Mouse (Mus musculus) lung, postnatal 0 days (tissue): ENCODE data around the gene Hexim1. TPM values are rescaled to one million over a fixed set of nuclear protein-coding genes. Genes with fewer than 3 reads are reported as not detected.

ENCODE experiments used
- ATAC-seq: fragments of 200-750 bp; cut with Nextera tagmentation; 2 replicates; pipeline ENCODE4 v1.8.0; 2017; ENCODE audit warnings: moderate library complexity
- DNase-seq: peaks from one replicate; pipeline ENCODE4 v3.0.0-alpha.2; 2016; ENCODE audit warnings: low spot score
- H3K27ac ChIP-seq: fragments of 300-500 bp; sonication (generic); 2 replicates; pipeline ENCODE4 v1.5.1; 2014; ENCODE audit warnings: antibody characterized with exemption, mild to moderate bottlenecking, low read length, mixed read lengths
- H3K27me3 ChIP-seq: fragments of 300-500 bp; sonication (generic); replicated peaks from 2 replicates; pipeline ENCODE4 v1.6.1; 2014; ENCODE audit warnings: low read length, mixed read lengths; ENCODE audit not compliant: insufficient read depth
- H3K36me3 ChIP-seq: fragments of 300-500 bp; sonication (generic); 2 replicates; pipeline ENCODE4 v1.6.1; 2014; ENCODE audit warnings: low read length, mixed read lengths; ENCODE audit not compliant: insufficient read depth
- H3K4me1 ChIP-seq: fragments of 300-500 bp; sonication (generic); 2 replicates; pipeline ENCODE4 v1.6.1; 2014; ENCODE audit warnings: antibody characterized with exemption, low read depth, low read length, mixed read lengths; ENCODE audit not compliant: insufficient read depth
- H3K4me2 ChIP-seq: fragments of 300-500 bp; sonication (generic); replicated peaks from 2 replicates; pipeline ENCODE4 v1.6.1; 2014; ENCODE audit warnings: low read depth, mild to moderate bottlenecking, low read length, moderate library complexity, mixed read lengths
- H3K4me3 ChIP-seq: fragments of 300-500 bp; sonication (generic); 2 replicates; pipeline ENCODE4 v1.5.1; 2014; ENCODE audit warnings: low read depth, low read length
- H3K9ac ChIP-seq: fragments of 300-500 bp; sonication (generic); replicated peaks from 2 replicates; pipeline ENCODE4 v1.6.1; 2014; ENCODE audit warnings: low read depth, mild to moderate bottlenecking
- H3K9me3 ChIP-seq: fragments of 300-500 bp; sonication (generic); 2 replicates; pipeline ENCODE4 v1.6.1; 2016; ENCODE audit warnings: low read length, mixed read lengths
- CTCF ChIP-seq: IDR thresholded peaks from 2 replicates; pipeline ENCODE4 v1.5.1; 2016; ENCODE audit warnings: antibody characterized with exemption, mild to moderate bottlenecking
- EP300 ChIP-seq: IDR thresholded peaks from 2 replicates; pipeline ENCODE4 v1.6.1; 2016; ENCODE audit warnings: antibody characterized with exemption, mild to moderate bottlenecking, control low read depth
- WGBS: fragments of 180-500 bp; shearing (Covaris S2); extraction: QIAGEN DNeasy Blood & Tissue Kit; methylation state at CpG from one replicate; pipeline ENCODE4 v1.1.7; 2014; 5-methylcytosine and 5-hydroxymethylcytosine counted together
- polyA plus RNA-seq: library from polyadenylated mRNA; unstranded; fragments of >200 nt; fragmentation: Nextera tagmentation; extraction: Ambion mirVana; gene quantifications from 2 replicates; pipeline ENCODE4 v1.2.1, GENCODE M21; 2015

The Hexim1 gene
- polyA plus RNA-seq, 1 experiment from 2014 or later: 6.5 TPM

- no peaks in the 10 kb centered on the region for H3K4me1 ChIP-seq
- WGBS: 65% methylated on average over 11 of the region's 11 CpGs
- H3K27me3 ChIP-seq: 0 out of 2 replicates have a peak, but pooled peaks cover 5% of the 10 kb centered on the region
Observed at GRCm38 (mm10) chr11:103078131-103078530, 37.9 kb upstream of the Hexim1 start.

DNA sequence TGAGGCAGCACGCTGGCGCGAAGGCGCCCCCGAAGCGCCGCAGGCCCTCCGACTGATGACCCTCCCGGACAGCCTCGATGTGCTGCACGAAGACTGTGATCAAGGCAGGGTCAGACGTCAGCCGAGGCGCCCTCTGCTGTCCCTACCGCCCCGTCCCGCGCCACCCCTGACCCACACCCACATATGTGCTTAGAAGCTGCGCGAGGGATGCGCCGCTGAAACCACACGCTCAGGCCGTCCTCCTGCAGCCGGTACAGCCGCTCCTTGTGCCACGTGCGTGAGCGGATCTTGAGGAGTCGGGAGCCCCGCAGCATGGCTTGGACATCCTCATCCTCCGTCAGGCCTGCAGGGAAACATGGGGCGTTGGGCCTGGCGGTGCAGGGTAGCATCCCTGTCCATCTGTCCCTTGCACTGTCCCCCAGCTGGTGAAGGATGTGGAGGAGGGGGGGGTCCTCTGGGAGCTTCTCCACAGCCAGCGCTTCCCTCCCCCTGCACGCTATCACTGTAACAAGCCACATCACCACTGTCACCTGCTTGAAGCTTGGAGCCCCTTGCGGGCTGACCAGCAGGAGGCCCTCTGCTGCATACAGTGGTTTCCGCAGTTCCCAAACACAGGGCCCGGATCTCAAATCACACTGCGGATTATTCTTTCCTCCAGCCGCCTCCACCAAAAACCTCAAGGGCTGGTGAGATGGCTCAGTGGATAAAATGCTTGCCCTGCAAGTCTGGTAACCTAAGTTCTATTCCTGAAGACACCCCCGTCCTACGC, 35.5 kb upstream of the Hexim1 start:
- Histone ChIP-seq H3K27me3 (0 out of 2 replicates have a peak, but pooled peaks cover 5% of the 10 kb centered on the region), H3K4me3 (peak overlapping the region; percentile 21; the same call in 1 of the 2 replicates), H3K4me1 (no peaks in the 10 kb centered on the region), H3K9ac (no peak overlapping the region), H3K4me2 (peak overlapping the region; percentile 32), H3K27ac (no peak overlapping the region), H3K9me3 (no peaks in the 10 kb centered on the region), H3K36me3 (no peaks in the 10 kb centered on the region)
- DNase-seq (no peak), ATAC-seq (peak; percentile 59)
- 8% methylated on average over 43 of the region's 43 CpGs for WGBS
- TF ChIP-seq EP300 (no peak), CTCF (peak; percentile 55)

More at GRCm38 (mm10) chr11:103078131-103078530, 37.9 kb upstream of the Hexim1 start:
- no peak overlapping the region for H3K9ac ChIP-seq
- no peak overlapping the region for H3K4me2 ChIP-seq
- no peaks in the 10 kb centered on the region for H3K36me3 ChIP-seq
- ATAC-seq: no peak
- no peaks in the 10 kb centered on the region for H3K9me3 ChIP-seq
- no peak overlapping the region for H3K27ac ChIP-seq
- no peak overlapping the region for H3K4me3 ChIP-seq
- DNase-seq: no peak
- no peak for TF ChIP-seq EP300
- no peak for TF ChIP-seq CTCF

GRCm38 (mm10) chr11:103081631-103082030, 34.4 kb upstream of the Hexim1 start:
- 53% methylated on average over 6 of the region's 6 CpGs for WGBS
- TF ChIP-seq EP300: no peak
- TF ChIP-seq CTCF: no peak
- no peak for DNase-seq
- no peaks in the 10 kb centered on the region for H3K9me3 ChIP-seq
- ATAC-seq: no peak
- H3K9ac ChIP-seq: no peak overlapping the region
- no peaks in the 10 kb centered on the region for H3K4me1 ChIP-seq
- H3K36me3 ChIP-seq: no peaks in the 10 kb centered on the region
- no peak overlapping the region for H3K27ac ChIP-seq
- H3K27me3 ChIP-seq: 0 out of 2 replicates have a peak, but pooled peaks cover 5% of the 10 kb centered on the region
- no peak overlapping the region for H3K4me2 ChIP-seq
- no peak overlapping the region for H3K4me3 ChIP-seq

DNA sequence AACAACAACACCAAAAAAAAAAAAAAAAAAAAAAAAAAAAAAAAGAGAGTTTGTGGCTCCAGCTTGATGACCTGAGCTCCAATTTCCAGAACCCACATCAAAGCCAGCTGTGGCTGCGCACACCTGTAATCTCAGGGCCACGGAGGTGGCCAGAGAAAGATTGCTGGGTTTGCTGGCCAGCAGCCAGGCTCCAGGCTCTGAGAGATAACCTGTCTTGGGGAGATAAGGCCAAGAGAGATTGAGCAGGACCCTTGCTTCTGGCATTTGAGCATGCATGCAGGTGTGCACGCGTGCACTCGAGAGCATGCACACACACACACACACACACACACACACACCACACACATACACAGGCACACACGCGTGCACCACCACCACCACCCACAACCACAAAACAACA, 22.7 kb upstream of the Hexim1 start:
- Histone ChIP-seq H3K27ac (no peak overlapping the region), H3K9ac (no peak overlapping the region), H3K4me1 (no peaks in the 10 kb centered on the region; the same call in 1 of the 2 replicates), H3K36me3 (no peaks in the 10 kb centered on the region), H3K4me3 (no peak overlapping the region), H3K4me2 (no peak overlapping the region), H3K9me3 (no peaks in the 10 kb centered on the region), H3K27me3 (no peaks in the 10 kb centered on the region)
- TF ChIP-seq EP300 (no peak), CTCF (no peak)
- ATAC-seq (no peak), DNase-seq (no peak)
- WGBS: 71% methylated on average over 7 of the region's 7 CpGs

- H3K36me3 ChIP-seq: no peaks in the 10 kb centered on the region
- peak; percentile 72 for ATAC-seq
- H3K9me3 ChIP-seq: no peaks in the 10 kb centered on the region
- H3K4me2 ChIP-seq: no peak overlapping the region
- H3K9ac ChIP-seq: no peak overlapping the region
- peak; percentile 58 for DNase-seq
- TF ChIP-seq CTCF (no peak), EP300 (no peak)
- H3K4me3 ChIP-seq: no peak overlapping the region
- H3K27ac ChIP-seq: no peak overlapping the region
- H3K27me3 ChIP-seq: no peaks in the 10 kb centered on the region
- 69% methylated on average over 18 of the region's 20 CpGs for WGBS
- H3K4me1 ChIP-seq: no peaks in the 10 kb centered on the region; the same call in 1 of the 2 replicates
Observed at GRCm38 (mm10) chr11:103093862-103094833, 21.9 kb upstream of the Hexim1 start.

DNA sequence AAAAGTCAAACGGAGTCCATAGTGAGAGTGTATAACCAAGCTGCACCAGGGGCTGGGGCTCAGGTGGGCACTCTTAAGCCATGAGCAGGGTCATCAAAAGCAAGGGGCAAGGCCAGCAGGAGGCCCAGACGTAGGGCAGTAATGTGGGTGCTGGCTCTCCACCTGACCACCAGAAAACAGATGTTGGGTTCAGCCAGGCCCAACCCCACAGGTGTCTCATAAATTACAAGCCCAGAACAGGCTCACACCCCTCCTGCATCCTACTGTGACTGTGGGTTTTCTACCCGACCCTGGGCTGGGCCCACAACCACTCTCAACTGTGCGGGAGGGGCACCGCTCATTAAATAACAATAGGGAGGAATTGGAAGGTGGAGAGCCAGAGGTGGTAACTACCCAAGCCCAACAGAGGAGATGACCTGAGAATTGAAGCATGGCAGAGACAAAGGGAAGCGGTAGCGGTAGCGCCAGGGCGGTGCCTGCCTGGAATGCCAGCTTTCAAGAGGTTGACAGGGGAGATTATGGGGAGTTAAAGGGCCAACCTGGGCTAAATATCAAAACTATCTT, 20.8 kb upstream of the Hexim1 start:
- Histone ChIP-seq H3K27ac (no peak overlapping the region), H3K4me1 (no peaks in the 10 kb centered on the region; the same call in 1 of the 2 replicates)
- no peak for ATAC-seq

More for the DNA sequence above, 20.8 kb upstream of the Hexim1 start:
- TF ChIP-seq CTCF (no peak), EP300 (no peak)
- H3K4me2 ChIP-seq: no peak overlapping the region
- H3K27me3 ChIP-seq: no peaks in the 10 kb centered on the region
- 81% methylated on average over 9 of the region's 9 CpGs for WGBS
- H3K36me3 ChIP-seq: no peaks in the 10 kb centered on the region
- no peak overlapping the region for H3K4me3 ChIP-seq
- no peak for DNase-seq
- no peaks in the 10 kb centered on the region for H3K9me3 ChIP-seq
- no peak overlapping the region for H3K9ac ChIP-seq
